In the genomic region with DNA sequence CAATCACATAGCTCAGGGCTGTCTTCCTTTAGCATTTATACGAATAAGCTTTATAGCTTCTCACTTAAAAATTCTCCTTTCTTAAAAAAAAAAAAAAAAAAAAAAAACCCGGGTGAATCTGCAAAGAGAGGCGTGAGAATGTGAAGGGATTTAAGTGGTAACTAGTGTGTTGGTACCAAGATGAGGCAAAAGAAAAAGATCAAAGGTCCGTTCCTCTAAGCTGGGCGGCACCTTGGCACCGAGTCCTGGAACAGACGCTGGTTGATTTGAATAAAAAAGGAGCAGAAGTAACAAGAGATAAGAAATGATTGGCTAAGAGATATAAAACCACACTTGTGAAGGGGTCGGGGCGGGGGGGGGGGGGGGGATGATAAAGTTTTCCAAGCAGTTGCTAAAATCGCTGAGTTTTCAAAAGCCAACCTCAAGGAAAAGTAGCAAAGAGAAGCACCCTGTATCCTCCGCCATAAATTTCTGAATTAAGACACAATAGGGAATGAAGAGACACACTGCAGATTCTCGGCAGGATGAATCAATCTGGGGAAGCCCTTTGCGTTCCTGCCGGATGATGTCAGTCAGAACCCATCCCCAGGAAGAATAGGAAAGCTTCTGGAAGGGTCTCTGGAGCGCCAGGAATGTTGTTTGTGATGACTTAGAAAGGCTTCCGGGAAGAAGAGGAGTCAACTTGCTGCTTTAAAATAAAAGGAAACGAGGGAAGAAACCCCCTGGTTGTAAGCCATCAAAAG, we compare ENCODE assay signal across 11 mouse cellular contexts.
DNase-seq lines count a peak whose midpoint lies in the region; ATAC-seq lines count a peak whose summit lies in the region.
"Had no signal": no experiment of that assay in that cellular context is flagged by ENCODE, and none has a peak within 500 bp of the region (broad histone marks: within the 10 kb centered on the region; RNA-seq: fewer than 3 reads in every experiment).

No protein-coding gene starts in this region.

- intact Hi-C loops in heart, postnatal 36 days (cut with DNase I): no loop called here

- peaks cover 37% of the 10 kb centered on the region for H3K4me1 ChIP-seq in heart, embryonic 15.5 days (replicated peaks)
- 0 out of 2 replicates have a peak, but pooled peaks cover 6% of the 10 kb centered on the region for H3K4me1 ChIP-seq in neural tube, embryonic 13.5 days (replicated peaks)
- no peaks in the 10 kb centered on the region for H3K4me1 ChIP-seq in intestine, embryonic 15.5 days (replicated peaks)

- no peak overlapping the region for H3K4me3 ChIP-seq in heart, embryonic 15.5 days
- no peak overlapping the region for H3K4me3 ChIP-seq in neural tube, embryonic 13.5 days
- H3K4me3 ChIP-seq in intestine, embryonic 15.5 days (replicated peaks): no peak overlapping the region
- H3K4me3 ChIP-seq: gastrocnemius, adult 2 months had no signal

- H3K4me2 ChIP-seq in heart, embryonic 15.5 days: 0 out of 2 replicates have a peak overlapping the region, but pooled peaks have one; percentile 2
- H3K4me2 ChIP-seq in neural tube, embryonic 13.5 days: peak overlapping the region; percentile 24; the same call in 1 of the 2 replicates
- peak overlapping the region; percentile 35; the same call in 1 of the 2 replicates for H3K4me2 ChIP-seq in intestine, embryonic 15.5 days (replicated peaks)
- H3K4me2 ChIP-seq: liver, embryonic 11.5 days had no signal

- H3K36me3 ChIP-seq in heart, embryonic 15.5 days: no peaks in the 10 kb centered on the region
- H3K36me3 ChIP-seq in neural tube, embryonic 13.5 days: no peaks in the 10 kb centered on the region
- H3K36me3 ChIP-seq in intestine, embryonic 15.5 days: no peaks in the 10 kb centered on the region

- no peak overlapping the region for H3K9ac ChIP-seq in heart, embryonic 15.5 days
- H3K9ac ChIP-seq in neural tube, embryonic 13.5 days: no peak overlapping the region
- H3K9ac ChIP-seq in intestine, embryonic 15.5 days: no peak overlapping the region

- no peaks in the 10 kb centered on the region for H3K27me3 ChIP-seq in heart, embryonic 15.5 days
- no peaks in the 10 kb centered on the region for H3K27me3 ChIP-seq in neural tube, embryonic 13.5 days
- no peaks in the 10 kb centered on the region for H3K27me3 ChIP-seq in intestine, embryonic 15.5 days (replicated peaks)

- H3K9me3 ChIP-seq in heart, embryonic 15.5 days (replicated peaks): no peaks in the 10 kb centered on the region
- H3K9me3 ChIP-seq in neural tube, embryonic 13.5 days: no peaks in the 10 kb centered on the region
- H3K9me3 ChIP-seq in intestine, embryonic 15.5 days: no peaks in the 10 kb centered on the region

- ATAC-seq in heart, embryonic 15.5 days (replicated peaks; ENCODE audit: insufficient number of reproducible peaks, insufficient read depth, low FRiP score, low read depth): no peak
- ATAC-seq in neural tube, embryonic 13.5 days (ENCODE audit: low read depth): no peak
- ATAC-seq in intestine, embryonic 15.5 days: no peak

- no peak overlapping the region for H3K27ac ChIP-seq in heart, embryonic 15.5 days
- H3K27ac ChIP-seq in neural tube, embryonic 13.5 days (replicated peaks): no peak overlapping the region
- H3K27ac ChIP-seq in intestine, embryonic 15.5 days: no peak overlapping the region
- H3K27ac ChIP-seq: gastrocnemius, adult 2 months had no signal

- no peak for DNase-seq in heart, postnatal 36 days
- no peak for DNase-seq in neural tube, embryonic 10.5 days (ENCODE audit: extremely low spot score, low spot score)
- DNase-seq in cerebellum, postnatal 4 days (ENCODE audit: low spot score in 2 of 2): no peak
- no peak for DNase-seq in adrenal gland, postnatal 25 days
- DNase-seq in cerebellum, adult 9-10 months: no peak
- DNase-seq: gastrocnemius, adult 2 months; right cerebral cortex, adult 18-20 months had no signal

- 23% methylated on average over 17 of the region's 17 CpGs for WGBS in heart, embryonic 15.5 days
- WGBS in neural tube, embryonic 13.5 days: 28% methylated on average over 16 of the region's 17 CpGs
- WGBS in intestine, embryonic 15.5 days: 20% methylated on average over 16 of the region's 17 CpGs
